Mouse (Mus musculus) layer of hippocampus, postnatal 25 days (tissue): ENCODE data around the gene Lgals2. TPM values are rescaled to one million over a fixed set of nuclear protein-coding genes. Genes with fewer than 3 reads are reported as not detected.
"Not testable (repeated sequence)": the region's sequence is repeated elsewhere in the genome, so short reads cannot be mapped to it uniquely, and the experiment has no call there.

Experiments
- DNase-seq, 2 experiments: peaks; one replicate each; pipeline ENCODE4 v3.0.0; 2022; ENCODE audit warnings: mixed read lengths in 2 of 2, low spot score in 1 of 2; ENCODE audit errors: extremely low spot score in 1 of 2
- total RNA-seq, 2 experiments: library from RNA; stranded (reverse); gene quantifications; 2 replicates each; pipeline ENCODE4 v1.2.3; 2021

Lgals2 gene
- total RNA-seq, 2 experiments from 2014 or later: not detected

GRCm38 (mm10) chr15:78876258-78876696, 20.9 kb upstream of the Lgals2 start:
- DNase-seq: peak; percentile 52 to 70

GRCm38 (mm10) chr15:78875537-78875936, 20.2 kb upstream of the Lgals2 start:
- no peak for DNase-seq

GRCm38 (mm10) chr15:78874989-78875388, 19.7 kb upstream of the Lgals2 start:
- no peak for DNase-seq

DNA sequence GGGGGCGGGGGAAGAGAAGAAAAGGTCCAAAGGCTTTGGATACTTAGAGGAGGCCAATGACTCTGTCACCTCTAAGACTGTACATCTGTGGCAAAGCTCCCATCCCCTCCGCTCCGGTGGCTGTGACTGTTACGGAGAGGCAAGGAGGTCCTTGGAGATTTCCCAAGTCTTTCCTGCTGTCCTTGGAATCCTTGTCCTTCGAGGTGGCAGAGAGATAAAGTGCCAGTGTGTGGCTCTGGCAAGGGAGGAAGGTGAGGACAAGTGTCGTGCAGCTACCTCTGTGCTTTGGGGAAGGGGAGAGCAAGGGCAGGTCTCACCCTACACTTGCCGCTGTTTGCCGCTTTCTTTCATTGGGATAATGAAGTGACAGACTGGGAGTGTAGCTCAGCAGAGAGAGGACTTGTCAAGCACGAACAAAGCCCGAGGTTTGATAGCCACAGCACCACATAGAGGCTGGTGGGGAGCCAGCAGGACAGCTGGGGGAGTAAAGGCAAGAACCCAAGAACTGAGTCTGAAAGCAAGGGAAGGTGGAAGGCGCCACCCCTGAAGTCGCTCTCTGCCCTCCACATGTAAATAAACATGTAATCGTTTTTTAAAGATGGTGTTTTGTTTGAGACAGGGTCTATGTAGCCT, 18.6 kb upstream of the Lgals2 start:
- DNase-seq: no peak

DNA sequence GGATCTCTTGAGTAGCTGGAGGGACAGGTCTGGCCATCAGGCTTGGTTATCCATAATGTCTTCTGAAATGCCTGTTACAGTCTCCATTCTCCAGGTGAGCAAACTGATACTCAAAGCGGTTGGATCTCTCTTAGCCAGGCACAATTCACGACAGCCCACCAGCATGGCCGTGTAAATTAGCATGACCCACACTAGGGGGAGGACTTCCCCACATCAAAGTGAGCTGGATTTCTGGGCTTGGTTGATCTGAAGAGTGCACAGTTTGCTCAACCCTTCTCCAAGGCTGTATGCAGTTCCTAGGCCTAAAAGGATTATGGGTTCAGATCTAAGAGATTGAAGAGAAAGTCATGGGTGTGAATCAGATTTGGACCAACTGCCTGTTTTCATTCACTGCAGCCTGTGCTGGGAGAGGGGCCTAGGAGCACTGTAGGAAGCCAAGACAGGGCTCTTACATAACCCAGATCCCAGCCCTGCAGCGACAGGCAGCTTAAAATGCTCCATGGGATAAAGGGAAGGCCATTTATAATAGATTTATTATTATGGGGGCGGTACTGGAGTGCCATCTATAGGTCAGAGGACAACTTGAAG, 16.8 kb upstream of the Lgals2 start:
- DNase-seq: no peak

GRCm38 (mm10) chr15:78869775-78870174, 14.4 kb upstream of the Lgals2 start:
- peak in 1 of 2 experiments; percentile 55 for DNase-seq

GRCm38 (mm10) chr15:78868826-78869233, 13.5 kb upstream of the Lgals2 start:
- DNase-seq: no peak

GRCm38 (mm10) chr15:78868398-78868797, 13.1 kb upstream of the Lgals2 start:
- DNase-seq: no peak

DNA sequence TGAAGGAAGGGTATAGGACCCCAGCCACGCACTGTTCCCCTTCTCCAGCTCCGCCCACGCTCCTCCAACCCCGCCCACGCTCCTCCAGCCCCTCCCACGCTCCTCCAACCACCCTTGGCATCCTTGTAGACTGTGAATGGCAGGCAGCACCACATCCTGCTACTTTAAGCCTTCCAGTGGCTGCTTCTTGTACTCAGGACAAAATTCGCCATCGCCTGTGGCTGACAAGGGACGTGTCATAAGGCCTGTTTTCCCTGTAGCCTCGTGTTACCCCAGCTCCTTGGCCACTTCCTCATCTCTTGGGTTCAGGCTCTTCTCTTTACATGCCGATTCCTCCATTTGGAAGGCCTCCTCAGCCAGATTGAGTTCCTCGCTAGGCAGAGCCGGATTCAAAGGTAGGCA, 8.5 kb upstream of the Lgals2 start:
- DNase-seq: no peak

- no peak for DNase-seq
Observed at GRCm38 (mm10) chr15:78863154-78863553, 7.8 kb upstream of the Lgals2 start.

DNA sequence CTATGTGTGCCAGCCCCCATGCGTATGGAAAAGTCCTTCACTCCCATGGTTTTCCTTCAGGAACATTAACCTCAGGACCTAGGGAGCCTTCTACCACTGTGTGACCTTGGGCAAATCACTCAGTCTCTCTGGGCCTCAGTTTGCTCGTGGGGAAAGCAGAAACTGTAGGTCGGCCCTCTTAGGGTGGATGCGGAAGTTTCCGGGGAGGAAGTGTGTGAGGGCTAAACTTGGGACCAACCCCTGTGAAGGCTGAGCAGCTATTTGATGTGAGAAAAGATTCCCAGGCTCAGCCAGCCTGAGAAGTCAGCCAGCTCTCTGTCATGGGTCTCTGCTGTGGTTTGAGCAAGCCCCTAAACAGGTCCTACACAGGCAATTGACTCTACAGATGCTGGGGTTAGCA, 7.0 kb upstream of the Lgals2 start:
- DNase-seq: no peak

GRCm38 (mm10) chr15:78859714-78860113, 4.4 kb upstream of the Lgals2 start:
- DNase-seq: no peak

DNA sequence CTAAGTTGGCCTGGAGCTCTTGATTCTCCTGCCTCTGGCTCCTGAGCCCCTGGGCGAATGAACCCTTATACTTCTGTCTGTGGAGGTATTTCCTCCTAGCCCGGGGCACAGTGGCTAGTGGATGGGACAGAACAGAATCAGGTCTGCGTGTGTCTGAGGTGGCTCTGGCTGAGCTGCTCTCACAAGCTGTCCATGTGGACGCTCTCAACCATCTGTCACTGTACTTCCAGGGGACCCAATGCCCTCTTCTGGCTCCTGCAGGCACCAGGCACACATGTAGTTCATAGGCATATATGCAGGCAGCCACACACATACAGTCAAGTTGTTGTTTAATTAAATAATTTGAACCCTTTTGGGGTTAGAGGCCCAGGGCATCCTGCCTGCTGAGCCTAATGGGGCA, 4.0 kb upstream of the Lgals2 start:
- DNase-seq: no peak

- peak in 1 of 2 experiments; percentile 49 for DNase-seq
Observed at GRCm38 (mm10) chr15:78857009-78857408, 1.7 kb upstream of the Lgals2 start.

GRCm38 (mm10) chr15:78851505-78852153, 3.7 kb downstream of the Lgals2 start:
- DNase-seq: peak; percentile 91 to 99

DNA sequence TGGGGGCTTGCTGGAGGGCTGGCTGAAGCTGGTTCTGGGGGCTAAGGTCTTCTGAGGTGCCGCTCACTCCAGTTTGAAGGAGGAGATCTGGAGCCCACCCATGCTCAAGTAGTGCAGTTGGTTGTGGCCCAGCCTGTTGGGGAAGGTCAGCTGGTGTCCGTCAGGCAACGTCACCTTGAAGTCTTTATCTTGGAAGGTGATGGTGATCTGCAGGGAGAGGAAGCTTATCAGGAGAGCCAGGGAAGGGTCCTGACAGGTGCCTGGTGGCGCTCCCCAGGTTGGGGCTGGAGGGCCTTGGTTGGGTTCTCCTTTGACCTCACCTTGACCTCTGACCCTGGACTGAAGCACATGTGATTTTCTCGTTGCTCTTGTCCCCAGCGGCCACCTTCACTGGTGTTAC, 4.4 kb downstream of the Lgals2 start:
- DNase-seq: no peak

GRCm38 (mm10) chr15:78850059-78850824, 5.1 kb downstream of the Lgals2 start:
- no peak for DNase-seq

GRCm38 (mm10) chr15:78849485-78849884, 5.8 kb downstream of the Lgals2 start:
- DNase-seq: no peak

GRCm38 (mm10) chr15:78848467-78848866, 6.9 kb downstream of the Lgals2 start:
- peak; percentile 73 to 91 for DNase-seq

DNA sequence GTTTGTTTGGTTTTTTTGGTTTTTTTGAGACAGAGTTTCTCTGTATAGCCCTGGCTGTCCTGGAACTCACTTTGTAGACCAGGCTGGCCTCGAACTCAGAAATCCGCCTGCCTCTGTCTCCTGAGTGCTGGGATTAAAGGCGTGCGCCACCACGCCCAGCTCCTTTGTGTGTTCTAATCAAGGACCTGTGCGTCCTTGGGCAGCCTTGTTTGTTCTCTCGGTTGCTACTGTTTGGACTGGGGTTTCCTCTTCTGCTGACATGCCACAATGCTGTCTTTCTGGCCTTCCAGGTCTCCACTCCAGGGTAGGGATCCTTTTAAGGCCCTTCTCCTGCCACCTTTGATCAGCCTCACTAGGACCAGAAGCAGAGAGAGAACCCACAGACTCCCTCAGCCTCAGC, 8.5 kb downstream of the Lgals2 start:
- not testable (repeated sequence) for DNase-seq

DNA sequence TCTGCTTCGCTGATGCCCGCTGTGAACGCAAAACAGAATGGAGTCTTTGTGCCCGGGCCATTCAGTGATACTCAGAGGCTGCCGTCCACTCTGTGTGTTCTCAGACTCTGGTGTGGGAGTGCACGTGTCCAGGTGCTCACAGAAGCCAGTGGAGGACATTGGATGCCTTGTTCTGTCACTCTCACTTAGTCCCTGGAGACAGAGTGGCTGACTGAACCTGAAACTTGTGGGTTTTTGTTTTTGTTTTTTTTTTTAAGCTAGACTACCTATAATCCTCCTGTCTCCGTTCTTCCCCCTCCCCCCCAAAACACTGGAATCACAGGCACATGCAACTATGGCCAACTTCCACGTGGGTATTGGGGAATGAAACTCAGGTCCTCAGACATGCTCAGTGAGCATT, 9.0 kb downstream of the Lgals2 start:
- DNase-seq: no peak
